Mouse (Mus musculus) kidney, postnatal 10 days (tissue): ENCODE measurements around the gene Ap1s1.
A peak's percentile ranks its signal among the peaks of the same experiment; 100 is the strongest.

Experiments
- DNase-seq: peaks from one replicate; pipeline ENCODE4 v3.0.0; 2021; ENCODE audit warnings: mixed read lengths

Ap1s1 gene

DNA sequence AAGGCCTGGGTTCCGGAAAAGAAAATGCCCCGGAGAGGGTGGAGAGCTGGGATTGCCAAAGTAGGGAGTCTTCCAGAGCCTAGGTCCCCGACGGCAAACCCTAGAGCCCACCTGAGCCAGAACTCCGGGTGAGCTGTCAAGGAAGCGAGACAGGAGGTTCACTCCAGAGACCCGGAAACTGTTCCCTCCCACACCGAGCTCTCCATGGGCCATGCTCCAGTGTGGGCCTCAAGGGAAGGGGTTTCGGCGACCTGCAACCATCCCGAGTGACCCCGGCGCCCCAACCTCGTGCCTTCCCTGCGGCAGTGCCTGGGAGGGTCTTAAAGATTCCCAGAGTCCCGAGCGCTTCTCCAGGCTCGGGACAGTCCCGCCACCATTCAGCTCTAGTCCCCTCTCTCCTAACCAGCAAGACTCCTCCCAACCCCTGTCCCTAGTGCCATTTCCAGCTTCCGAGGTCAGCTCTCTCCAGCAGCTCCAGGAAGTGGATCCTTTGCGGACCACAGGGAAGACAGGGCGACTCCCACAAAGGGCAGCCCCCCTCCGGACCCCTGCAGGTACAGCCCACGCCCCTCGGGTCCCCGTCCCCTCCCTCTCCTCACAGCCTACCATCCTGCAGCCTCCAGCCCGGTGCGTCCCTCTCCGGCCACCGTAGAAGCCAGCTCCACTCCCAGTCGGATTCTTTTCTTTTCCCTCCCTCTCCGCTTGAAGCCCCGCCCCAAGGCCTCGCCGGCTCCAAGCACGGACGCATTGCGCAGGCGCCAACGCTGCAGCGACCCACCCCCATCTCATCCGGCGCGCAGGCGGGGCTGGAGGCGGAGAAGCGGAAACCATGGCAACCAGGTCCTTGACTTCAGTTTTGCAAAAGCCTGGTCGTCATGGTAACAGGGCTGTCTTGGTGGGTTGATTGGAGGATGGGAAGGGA is at the start of gene Ap1s1:
Gene Ap1s1, minus strand, starts transcription at position 734 of the 922 bp plus-strand sequence.
- DNase-seq: peak; percentile 98

GRCm38 (mm10) chr5:137095135-137095534 is 49.2 kb upstream of the Ap1s1 start:
- DNase-seq: no peak

DNA sequence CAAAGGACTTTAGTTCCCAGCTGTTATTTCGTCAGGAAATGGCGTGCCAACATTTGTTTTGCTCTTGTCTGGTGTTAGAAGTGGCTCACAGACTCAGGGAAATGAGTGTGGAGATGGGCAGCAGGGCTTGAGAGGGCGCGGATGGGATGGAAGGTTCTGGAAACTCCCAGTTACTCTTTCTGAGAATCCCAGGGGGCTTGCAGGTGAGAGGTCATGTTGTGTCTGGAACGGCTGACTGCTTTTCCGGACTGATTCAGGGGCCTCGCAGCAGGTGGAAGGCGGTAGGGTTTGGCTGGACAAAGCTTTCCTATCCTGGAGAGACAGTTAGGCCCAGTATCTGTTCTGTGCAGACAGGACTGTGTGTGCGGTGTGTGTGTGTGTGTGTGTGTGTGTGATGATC is 47.8 kb upstream of the Ap1s1 start:
- DNase-seq: peak; percentile 67

- DNase-seq: no peak
Measured at GRCm38 (mm10) chr5:137091560-137091959, 45.6 kb upstream of the Ap1s1 start.

- no peak for DNase-seq
Measured at GRCm38 (mm10) chr5:137090870-137091269, 44.9 kb upstream of the Ap1s1 start.

GRCm38 (mm10) chr5:137087410-137087809 is 41.5 kb upstream of the Ap1s1 start:
- DNase-seq: peak; percentile 87

- no peak for DNase-seq
Measured at GRCm38 (mm10) chr5:137085731-137086130, 39.8 kb upstream of the Ap1s1 start.

GRCm38 (mm10) chr5:137085021-137085420 is 39.1 kb upstream of the Ap1s1 start:
- DNase-seq: no peak

DNA sequence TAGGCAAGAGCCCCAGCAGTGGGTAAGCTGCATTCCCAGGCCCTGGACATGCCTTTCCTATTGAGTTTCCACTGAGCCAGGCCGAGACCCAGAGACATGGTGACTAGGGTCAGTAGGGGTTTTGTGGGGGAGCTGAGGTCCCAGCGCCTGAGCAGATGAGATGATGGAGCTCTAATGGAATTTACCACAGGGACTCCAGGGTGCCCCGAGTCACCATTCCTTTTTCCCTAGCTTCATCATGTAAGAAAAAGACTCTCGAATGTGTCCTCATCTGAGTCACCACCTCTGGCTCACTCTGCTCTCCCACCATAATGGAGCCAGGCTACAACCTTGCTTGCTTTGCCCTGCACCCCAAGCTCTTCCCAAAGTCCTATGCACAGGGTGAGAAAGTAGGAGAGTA is 37.1 kb upstream of the Ap1s1 start:
- no peak for DNase-seq

DNA sequence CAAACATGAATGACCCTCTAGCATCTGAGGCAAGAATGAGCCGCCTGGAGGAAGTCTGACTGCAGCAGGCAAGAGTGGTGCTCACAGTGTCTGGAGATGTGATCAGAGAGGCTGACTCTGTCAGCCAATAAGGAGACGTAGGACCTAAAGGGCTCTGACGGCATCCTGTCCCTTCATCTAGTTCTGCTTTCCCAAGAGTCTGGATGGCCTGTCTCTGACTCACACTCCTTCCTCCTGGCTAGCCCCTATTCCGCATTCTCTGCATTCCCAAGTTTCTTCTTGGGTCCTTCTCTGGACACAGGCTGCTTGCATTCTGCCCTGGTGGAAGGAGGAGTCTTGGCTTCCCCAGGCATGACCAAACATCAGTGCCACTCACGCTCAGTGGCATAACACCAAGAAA is 33.9 kb upstream of the Ap1s1 start:
- peak; percentile 58 for DNase-seq

GRCm38 (mm10) chr5:137078616-137079015 is 32.7 kb upstream of the Ap1s1 start:
- peak; percentile 30 for DNase-seq

- no peak for DNase-seq
Measured at GRCm38 (mm10) chr5:137078041-137078440, 32.1 kb upstream of the Ap1s1 start.

- no peak for DNase-seq
Measured at GRCm38 (mm10) chr5:137077187-137077586, 31.3 kb upstream of the Ap1s1 start.

DNA sequence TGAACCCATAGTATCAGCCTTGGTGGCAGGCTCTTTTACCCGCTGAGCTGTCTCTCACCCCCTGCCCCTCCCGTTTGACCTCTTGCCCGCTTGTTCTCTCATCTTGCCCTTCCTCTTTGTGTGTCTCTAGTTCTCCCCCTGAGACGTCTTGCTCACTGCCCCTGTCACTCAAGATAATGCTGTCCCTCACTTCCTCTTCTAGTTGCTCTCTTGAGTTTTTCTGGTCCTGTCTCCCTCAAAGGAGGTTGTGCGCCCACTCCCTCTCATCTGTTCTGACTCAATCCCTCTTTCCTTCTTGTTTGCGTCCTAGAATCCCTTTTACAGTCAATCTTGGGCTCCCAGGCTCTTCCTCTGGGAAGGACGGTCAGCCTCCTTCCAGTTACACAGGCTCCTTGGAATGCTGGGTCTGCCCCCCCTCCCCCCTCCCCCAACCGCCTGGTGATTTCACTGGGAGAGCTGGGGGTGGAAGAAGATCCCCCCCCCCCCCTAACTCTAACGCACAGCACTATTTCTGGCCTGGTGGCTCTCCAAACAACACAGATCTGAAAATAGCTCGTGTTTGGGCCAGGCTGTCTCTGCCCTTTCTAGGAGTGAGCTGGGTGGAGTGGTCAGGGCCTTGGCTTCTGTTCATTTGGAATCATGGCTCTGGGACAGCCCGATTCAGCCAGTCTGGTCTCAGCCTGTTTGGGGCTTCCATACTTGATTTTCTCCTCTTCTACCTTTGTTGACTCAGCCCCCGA is 30.4 kb upstream of the Ap1s1 start:
- peak; percentile 52 for DNase-seq

DNA sequence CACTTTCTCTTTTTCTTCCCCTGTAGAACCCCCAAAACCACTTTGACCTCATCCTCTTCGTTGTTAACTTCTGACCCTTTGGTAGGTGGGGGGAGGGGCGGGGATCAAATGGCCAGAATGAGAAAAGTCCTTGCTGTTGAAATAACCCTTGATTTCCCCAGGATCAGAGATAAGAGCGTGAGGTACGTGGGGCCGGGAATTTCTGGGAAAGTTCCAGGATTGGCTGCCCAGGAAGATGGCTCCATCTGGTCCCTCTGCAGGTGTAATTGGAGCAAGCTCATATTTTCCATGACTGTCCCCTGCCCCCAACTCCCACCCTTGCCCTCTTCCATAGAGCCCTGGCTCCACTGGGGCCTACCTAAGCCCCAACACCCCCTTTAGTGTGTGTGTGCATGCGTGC is 29.8 kb upstream of the Ap1s1 start:
- no peak for DNase-seq

GRCm38 (mm10) chr5:137074191-137074651 is 28.3 kb upstream of the Ap1s1 start:
- DNase-seq: peak; percentile 40

- no peak for DNase-seq
Measured at GRCm38 (mm10) chr5:137073141-137073540, 27.2 kb upstream of the Ap1s1 start.

DNA sequence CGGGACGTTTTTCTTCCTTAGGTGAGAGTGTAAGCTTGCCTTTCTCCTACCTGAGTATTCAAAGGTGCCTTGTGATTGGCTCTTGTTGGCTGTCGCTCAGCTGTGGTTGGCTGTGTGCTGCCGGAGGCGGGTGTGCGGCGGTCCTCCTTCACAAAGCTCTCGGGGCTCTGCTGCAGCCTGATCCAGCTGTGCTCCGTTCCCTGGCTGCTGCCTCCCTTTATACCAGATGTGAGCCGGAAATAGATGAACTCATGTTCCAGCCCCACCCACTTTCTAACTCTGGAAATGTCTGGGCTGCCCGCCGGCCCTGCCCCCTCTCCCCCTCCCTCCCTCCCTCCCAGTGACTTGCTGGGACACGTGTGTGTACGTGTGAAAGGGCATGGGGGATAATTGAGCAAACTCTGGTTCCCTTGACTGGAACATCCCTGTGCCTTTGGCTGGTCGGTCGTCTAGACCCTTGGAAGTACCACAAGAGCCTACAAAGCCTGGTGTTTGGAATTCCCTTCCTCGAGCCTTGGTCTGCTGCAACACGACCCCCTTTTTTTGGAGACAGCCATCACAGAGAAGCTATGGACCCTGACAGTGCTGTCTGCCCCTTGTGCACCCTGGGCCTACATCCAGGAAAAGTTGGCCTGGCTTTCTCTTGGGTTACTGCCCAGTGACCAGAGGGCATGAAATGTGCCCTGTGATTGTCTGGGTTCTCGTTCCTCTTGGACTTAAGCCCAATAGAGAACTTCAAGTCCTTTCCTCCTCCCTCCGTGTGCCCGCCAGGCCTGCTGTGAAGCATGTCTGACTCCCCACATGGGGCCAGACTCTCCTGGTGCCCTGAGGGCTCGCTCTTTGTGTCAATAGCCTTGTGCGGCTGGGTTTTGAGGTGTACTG is 26.4 kb upstream of the Ap1s1 start, which contains the start of gene Serpine1:
Gene Serpine1, minus strand, starts transcription at position 190 of the 882 bp plus-strand sequence.
- peak; percentile 91 for DNase-seq

DNA sequence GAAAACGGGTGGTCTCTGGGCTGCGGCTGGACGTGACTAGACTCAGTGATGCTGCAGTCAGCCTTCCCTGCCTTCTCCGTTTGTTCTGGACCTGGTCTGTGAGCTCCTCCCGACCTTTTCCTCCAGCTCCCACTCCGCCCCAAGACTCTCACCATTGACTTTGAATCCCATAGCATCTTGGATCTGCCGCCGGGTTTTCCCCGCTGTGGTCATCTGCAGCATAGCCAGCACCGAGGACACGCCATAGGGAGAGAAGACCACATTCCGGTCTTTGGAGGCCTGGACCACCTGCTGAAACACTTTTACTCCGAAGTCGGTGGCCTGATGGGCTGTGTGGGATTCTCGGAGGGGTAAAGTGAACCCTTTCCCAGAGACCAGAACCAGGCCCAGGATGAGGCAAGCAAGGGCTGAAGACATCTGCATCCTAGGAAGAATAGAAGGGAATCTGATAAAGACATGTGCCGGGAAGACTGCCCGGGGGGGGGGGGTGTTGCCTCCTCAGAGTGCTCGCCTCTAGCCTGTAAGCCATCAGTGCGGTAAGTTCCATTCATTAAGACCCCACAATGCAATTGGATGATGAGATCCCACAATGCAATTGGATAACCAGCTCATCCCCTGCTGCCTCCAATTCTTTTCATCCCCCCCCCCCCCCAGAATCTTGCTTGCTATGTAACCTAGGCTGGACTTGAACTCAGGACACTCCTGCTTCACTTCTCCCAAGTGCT is 25.1 kb upstream of the Ap1s1 start:
- no peak for DNase-seq

DNA sequence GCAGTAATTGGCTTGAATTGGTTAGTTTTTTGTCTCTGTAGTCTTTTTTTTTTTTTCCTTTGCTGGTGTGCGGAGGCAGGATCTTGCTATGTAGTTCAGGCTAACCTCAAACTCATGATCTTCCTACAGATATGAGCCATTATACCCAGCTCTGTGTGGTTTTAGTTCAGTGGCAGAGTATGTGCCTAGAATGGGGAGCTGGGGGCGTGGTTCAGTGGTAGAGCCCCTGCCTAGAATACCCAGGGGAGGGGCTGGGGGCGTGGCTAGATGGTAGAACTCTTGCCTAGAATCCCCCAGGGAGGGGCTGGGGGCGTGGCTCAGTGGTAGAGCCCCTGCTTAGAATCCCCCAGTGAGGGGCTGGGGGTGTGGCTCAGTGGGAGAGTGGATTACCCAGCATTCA is 22.8 kb upstream of the Ap1s1 start:
- DNase-seq: no peak

DNA sequence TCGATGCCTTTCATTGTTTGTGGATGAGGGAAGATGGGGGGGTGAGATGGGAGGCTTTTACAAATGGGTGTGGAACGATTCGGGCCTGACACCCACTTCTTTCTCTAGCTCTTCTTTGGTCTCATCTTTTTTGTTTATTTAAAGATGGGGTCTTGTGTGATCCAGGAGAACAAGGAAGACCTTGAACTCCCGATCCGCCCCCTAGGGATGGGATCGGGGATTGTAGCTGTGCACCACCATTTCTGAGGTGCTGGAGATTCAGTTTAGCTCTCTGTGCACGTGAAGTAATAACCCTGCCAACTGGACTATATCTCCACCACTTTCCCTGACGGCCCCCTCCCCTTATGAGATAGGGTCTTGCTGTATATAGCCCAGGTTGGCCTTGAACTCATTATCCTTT is 20.0 kb upstream of the Ap1s1 start:
- no peak for DNase-seq

- no peak for DNase-seq
Measured at GRCm38 (mm10) chr5:137065454-137065853, 19.5 kb upstream of the Ap1s1 start.
